Mouse (Mus musculus): Measurements from ENCODE around the gene Treml1.

The Treml1 gene

GRCm38 (mm10) chr17:48362346-48362745 lies 2.6 kb downstream of the Treml1 start:
- DNase-seq, result no peak

GRCm38 (mm10) chr17:48362966-48363365 lies 3.2 kb downstream of the Treml1 start:
- peak; percentile 43 for DNase-seq

GRCm38 (mm10) chr17:48363421-48363965 lies 3.8 kb downstream of the Treml1 start:
- no peak for DNase-seq

- DNase-seq, result no peak
These were observed 5.9 kb downstream of the Treml1 start for GRCm38 (mm10) chr17:48365511-48366155.

GRCm38 (mm10) chr17:48366806-48367205 lies 7.1 kb downstream of the Treml1 start:
- no peak for DNase-seq

GRCm38 (mm10) chr17:48371621-48372020 lies 11.9 kb downstream of the Treml1 start:
- DNase-seq, result no peak

- peak; percentile 42 for DNase-seq
These were observed 13.3 kb downstream of the Treml1 start for GRCm38 (mm10) chr17:48372987-48373386.

- no peak for DNase-seq
These were observed 16.4 kb downstream of the Treml1 start for GRCm38 (mm10) chr17:48376102-48376501.

- no peak for DNase-seq
These were observed 19.3 kb downstream of the Treml1 start for GRCm38 (mm10) chr17:48379050-48379449.

GRCm38 (mm10) chr17:48385786-48386461 lies 26.2 kb downstream of the Treml1 start:
- DNase-seq, result no peak

GRCm38 (mm10) chr17:48388666-48389065 lies 28.9 kb downstream of the Treml1 start:
- DNase-seq, result no peak

- DNase-seq, result no peak
These were observed 29.7 kb downstream of the Treml1 start for GRCm38 (mm10) chr17:48389442-48389841.

GRCm38 (mm10) chr17:48391446-48391845 lies 31.7 kb downstream of the Treml1 start:
- no peak for DNase-seq

- DNase-seq, result peak; percentile 47
These were observed 32.9 kb downstream of the Treml1 start for GRCm38 (mm10) chr17:48392616-48393015.

- no peak for DNase-seq
These were observed 42.0 kb downstream of the Treml1 start for GRCm38 (mm10) chr17:48401710-48402109.

- no peak for DNase-seq
These were observed 43.0 kb downstream of the Treml1 start for GRCm38 (mm10) chr17:48402751-48403150.

GRCm38 (mm10) chr17:48403848-48404247 lies 44.1 kb downstream of the Treml1 start:
- DNase-seq, result no peak

GRCm38 (mm10) chr17:48404706-48405105 lies 45.0 kb downstream of the Treml1 start:
- DNase-seq, result no peak

- no peak for DNase-seq
These were observed 47.4 kb downstream of the Treml1 start for GRCm38 (mm10) chr17:48407154-48407553.

GRCm38 (mm10) chr17:48407910-48408525 lies 48.3 kb downstream of the Treml1 start:
- no peak for DNase-seq

GRCm38 (mm10) chr17:48408526-48409291 lies 49.0 kb downstream of the Treml1 start:
- peak; percentile 71 for DNase-seq

- DNase-seq, result peak; percentile 100
These were observed 49.9 kb downstream of the Treml1 start, which contains the start of the genes Nfya and Oard1 for GRCm38 (mm10) chr17:48409380-48410298. TSS of gene Nfya (minus strand) at chr17:48409906. TSS of gene Oard1 (plus strand) at chr17:48410014.

Measured in right cerebral cortex, postnatal 25 days (tissue).